Mouse (Mus musculus) frontal cortex, postnatal 36 days (tissue): ENCODE measurements around the gene Irgc1.
"Not testable (repeated sequence)": the region's sequence is repeated elsewhere in the genome, so short reads cannot be mapped to it uniquely, and the experiment has no call there.

Experiments used
- DNase-seq, 2 experiments: peaks; one replicate each; pipeline ENCODE4 v3.0.0; 2022; ENCODE audit warnings: low spot score in 2 of 2

The Irgc1 gene

GRCm38 (mm10) chr7:24451855-24452311 is at the start of gene Irgc1:
Gene Irgc1 (minus strand): TSS chr7:24452297.
- DNase-seq, result peak in 1 of 2 experiments; percentile 26

- no peak for DNase-seq
These were observed 49.4 kb upstream of the Irgc1 start for GRCm38 (mm10) chr7:24501492-24501891.

- DNase-seq, result no peak
These were observed 48.8 kb upstream of the Irgc1 start for GRCm38 (mm10) chr7:24500929-24501328.

- no peak for DNase-seq
These were observed 47.9 kb upstream of the Irgc1 start for GRCm38 (mm10) chr7:24499856-24500577.

- no peak for DNase-seq
These were observed 36.2 kb upstream of the Irgc1 start for GRCm38 (mm10) chr7:24488303-24488702.

GRCm38 (mm10) chr7:24487403-24487802 is 35.3 kb upstream of the Irgc1 start:
- no peak for DNase-seq

- no peak for DNase-seq
These were observed 34.6 kb upstream of the Irgc1 start for GRCm38 (mm10) chr7:24486654-24487130.

GRCm38 (mm10) chr7:24485481-24485880 is 33.4 kb upstream of the Irgc1 start:
- DNase-seq, result no peak

GRCm38 (mm10) chr7:24483291-24483690 is 31.2 kb upstream of the Irgc1 start:
- not testable (repeated sequence) for DNase-seq

- no peak for DNase-seq
These were observed 30.3 kb upstream of the Irgc1 start for GRCm38 (mm10) chr7:24482208-24483020.

- DNase-seq, result peak; percentile 85 to 89
These were observed 29.5 kb upstream of the Irgc1 start, which contains the start of gene Cadm4 for GRCm38 (mm10) chr7:24481474-24482207. Gene Cadm4 (plus strand): TSS chr7:24482023.

GRCm38 (mm10) chr7:24480986-24481473 is 28.9 kb upstream of the Irgc1 start:
- DNase-seq, result no peak

GRCm38 (mm10) chr7:24480121-24480941 is 28.2 kb upstream of the Irgc1 start:
- DNase-seq, result peak in 1 of 2 experiments; percentile 63

GRCm38 (mm10) chr7:24479685-24480084 is 27.6 kb upstream of the Irgc1 start:
- no peak for DNase-seq

GRCm38 (mm10) chr7:24478911-24479310 is 26.8 kb upstream of the Irgc1 start:
- DNase-seq, result no peak

GRCm38 (mm10) chr7:24476856-24477255 is 24.8 kb upstream of the Irgc1 start:
- DNase-seq, result no peak

GRCm38 (mm10) chr7:24476338-24476737 is 24.2 kb upstream of the Irgc1 start:
- DNase-seq, result no peak

GRCm38 (mm10) chr7:24474811-24475506 is 22.9 kb upstream of the Irgc1 start:
- DNase-seq, result no peak

GRCm38 (mm10) chr7:24473913-24474529 is 21.9 kb upstream of the Irgc1 start:
- DNase-seq, result peak in 1 of 2 experiments; percentile 78

- no peak for DNase-seq
These were observed 20.8 kb upstream of the Irgc1 start for GRCm38 (mm10) chr7:24472937-24473336.
